Mouse (Mus musculus): ENCODE results near the gene Gm20479. TPM values are rescaled to one million over a fixed set of nuclear protein-coding genes. Genes with fewer than 3 reads are reported as not detected.
A peak's percentile ranks its signal among the peaks of the same experiment; 100 is the strongest.

Gm20479 gene
- polyA plus RNA-seq, 1 experiment, result 0.67 TPM

DNA sequence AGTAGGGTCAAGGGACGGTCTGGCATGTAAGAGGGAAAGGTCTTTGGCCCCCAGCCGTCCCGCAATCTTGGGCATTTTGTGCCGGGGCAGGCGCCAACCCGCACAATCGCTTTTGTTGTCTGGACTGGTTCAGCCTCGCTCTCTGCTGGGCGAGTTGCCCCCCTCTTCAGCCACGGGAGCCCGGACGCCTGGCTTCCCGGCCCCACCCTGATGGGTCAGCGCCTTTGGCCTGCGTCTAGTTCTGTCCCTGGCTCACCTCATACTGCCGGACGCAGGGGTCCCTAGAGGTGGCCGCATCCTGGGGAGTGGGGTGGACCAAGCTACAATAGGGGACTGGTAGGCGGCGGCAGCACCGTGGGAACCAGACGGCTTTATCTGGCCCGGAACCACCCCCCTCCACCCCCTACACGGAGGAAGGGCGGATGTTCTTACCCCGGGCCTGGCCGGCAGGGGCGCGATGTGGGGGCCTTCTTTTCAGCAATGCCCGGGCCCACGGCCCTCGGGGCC is 22.8 kb downstream of the Gm20479 start:
- DNase-seq (ENCODE audit: low spot score), result no peak

DNA sequence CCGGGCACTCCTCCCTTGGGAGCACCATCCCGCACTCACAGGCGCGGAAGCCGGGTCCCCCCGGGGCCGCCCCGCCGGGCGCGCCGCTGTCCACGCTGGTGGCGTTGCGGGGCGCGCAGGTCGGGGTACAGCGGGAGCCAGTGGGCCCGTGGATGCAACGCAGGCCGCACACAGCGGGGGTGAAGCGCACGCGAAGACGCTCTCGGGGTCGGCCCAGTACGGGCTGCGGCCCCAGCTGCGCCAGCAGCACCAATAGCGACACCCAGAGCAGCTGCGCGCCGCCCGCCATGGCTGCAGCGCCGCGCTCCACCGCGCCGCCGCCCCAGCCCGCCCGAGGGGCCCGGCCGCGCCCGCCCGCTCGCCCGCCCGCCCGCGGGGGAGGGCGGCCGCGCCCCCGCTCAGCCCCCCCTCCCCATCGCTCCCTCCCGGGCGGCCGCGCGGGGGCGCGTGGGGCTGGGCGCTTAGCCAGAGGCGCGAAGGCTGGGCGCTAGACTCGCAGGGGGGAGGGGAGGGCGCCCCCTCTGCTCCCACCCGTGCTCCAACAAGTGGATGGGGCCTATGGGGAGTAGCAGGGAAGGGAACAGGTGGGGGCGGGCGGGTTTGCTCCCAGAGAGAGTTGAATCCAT is 23.8 kb downstream of the Gm20479 start:
- DNase-seq (ENCODE audit: low spot score), result peak; percentile 45

DNA sequence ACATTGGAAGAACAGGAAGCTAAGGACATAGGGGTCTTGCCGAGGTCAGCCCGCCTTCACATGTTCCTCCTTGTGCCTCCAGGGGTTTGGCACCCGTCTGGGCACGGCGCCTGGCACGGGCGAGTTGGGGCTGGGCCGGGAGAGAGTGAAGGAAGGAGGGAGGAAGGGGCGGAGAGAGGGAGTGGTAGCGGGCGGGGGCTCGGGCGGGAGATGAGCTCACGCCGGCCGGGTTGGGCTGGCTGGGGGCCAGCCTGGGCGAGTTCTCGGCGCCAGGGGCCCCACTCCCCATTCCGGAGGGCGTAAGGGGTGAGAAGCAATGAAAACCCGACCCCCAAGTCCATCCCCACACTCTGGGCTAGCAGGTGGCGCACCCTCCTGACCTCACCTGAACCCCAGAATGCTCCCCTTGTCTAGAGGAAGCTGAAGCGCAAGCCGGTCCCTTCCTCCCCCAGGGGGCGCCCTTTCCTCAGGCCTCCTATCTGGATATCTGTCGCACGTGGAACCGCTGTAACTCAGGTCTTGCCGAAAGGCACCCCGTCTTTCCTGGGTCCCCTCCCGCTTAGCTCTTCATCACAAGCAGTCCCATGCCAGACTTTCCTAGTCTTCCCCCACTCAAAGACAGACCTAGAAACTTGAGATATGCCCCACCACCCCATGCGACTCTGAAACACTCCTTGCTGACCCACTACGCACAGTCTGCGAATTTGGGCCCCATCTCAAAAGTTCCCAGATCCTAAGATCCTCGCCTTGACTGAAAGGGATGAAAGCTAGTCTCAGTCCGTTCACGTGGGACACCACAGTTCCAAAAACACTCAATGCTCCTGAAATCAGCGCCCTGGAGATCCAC is 24.6 kb downstream of the Gm20479 start:
- peak; percentile 93 for DNase-seq (ENCODE audit: low spot score)

DNA sequence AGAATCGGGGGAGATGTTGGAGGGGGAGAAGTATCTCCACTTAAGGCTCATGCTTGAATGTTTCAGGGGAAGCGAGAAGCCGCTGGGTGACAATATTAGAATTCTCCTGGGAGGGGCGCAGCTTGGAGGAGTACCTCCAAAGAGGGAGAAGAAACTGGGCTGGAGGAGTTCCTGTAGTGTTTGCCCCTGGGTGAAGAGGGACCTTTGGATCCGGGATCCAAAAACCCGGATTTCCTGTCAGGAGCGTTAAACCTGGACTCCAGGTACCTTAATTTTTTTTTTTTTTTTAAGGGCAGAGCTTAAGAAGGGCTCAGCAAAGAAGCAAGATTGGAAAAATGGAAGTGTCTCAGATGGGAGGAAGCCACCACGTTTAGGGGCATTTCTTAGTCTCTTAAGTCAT is 25.4 kb downstream of the Gm20479 start:
- DNase-seq (ENCODE audit: low spot score), result no peak

DNA sequence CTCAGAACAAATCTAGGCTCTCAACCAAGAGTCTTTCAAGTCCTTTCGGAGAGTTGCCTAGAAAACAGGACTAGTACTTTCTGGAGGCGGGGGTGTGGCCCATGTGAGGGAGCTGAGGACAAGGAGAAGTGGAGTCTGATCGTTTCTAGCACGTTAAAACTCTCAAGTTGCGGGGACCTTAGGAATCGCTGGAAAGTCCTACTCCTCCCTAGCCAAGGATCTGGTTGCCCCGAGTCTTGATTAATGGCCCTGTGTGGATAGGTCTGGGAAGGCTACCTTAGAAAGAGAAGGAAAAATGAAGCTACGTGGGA is 25.7 kb downstream of the Gm20479 start:
- DNase-seq (ENCODE audit: low spot score), result no peak

DNA sequence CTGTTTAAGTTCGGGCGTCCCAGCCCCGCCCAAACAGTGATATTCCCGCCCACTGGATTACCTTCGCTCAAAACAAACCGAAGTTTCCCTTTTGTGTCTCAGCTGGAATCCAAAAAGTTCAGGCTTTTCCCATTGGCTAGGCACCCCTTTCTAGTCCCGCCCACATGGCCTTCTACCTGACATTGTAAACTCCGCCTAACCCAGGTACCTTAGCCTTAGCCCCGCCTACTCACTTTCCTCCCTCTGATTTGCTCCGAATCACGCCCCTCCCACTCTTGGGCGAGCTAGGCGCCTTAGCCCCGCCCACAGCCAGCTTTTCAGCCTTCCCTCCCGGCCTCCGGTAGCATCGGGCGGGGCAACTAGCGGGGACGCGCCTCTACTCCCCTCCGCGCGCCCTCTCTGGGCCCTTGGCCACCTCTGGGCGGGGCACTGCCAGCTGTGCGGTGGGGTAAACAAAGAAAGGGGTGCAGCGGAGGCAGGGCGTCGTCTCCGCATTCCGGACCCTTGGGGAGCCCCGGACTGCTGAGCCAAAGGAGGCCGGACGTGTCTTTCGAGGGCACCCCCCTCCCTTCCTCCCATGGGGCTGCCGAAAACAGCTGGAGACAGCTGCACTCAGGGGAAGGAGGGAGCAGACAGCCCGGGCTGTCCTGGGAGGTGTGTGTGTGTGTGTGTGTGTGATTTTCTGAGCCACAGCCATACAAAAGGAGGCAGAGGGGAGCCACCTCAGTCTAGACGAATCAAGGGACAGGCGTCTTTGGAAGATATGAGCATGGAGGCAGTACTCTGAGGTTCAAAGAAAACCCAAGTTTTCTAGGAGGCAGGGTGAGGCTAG is 26.3 kb downstream of the Gm20479 start:
- peak; percentile 87 for DNase-seq (ENCODE audit: low spot score)

DNA sequence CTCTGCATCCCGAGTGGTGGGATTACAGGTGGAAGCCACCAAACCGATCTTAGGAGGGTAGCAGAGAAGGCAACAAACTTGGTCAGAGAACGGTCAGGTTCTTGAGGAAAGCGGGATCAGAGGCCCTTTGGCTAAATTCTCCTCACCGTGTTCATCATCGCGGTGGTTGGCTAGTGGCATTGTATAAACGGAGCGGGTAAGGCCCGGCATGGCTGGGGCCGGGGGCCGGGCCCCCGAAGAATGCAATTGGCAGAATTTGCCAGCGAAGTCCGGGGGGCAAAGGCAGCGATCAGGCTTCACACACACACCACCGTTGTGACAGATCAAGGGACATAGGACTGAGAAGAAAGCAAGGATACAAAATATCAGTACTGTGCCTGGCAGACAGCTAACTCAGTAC is 27.2 kb downstream of the Gm20479 start:
- no peak for DNase-seq (ENCODE audit: low spot score)

DNA sequence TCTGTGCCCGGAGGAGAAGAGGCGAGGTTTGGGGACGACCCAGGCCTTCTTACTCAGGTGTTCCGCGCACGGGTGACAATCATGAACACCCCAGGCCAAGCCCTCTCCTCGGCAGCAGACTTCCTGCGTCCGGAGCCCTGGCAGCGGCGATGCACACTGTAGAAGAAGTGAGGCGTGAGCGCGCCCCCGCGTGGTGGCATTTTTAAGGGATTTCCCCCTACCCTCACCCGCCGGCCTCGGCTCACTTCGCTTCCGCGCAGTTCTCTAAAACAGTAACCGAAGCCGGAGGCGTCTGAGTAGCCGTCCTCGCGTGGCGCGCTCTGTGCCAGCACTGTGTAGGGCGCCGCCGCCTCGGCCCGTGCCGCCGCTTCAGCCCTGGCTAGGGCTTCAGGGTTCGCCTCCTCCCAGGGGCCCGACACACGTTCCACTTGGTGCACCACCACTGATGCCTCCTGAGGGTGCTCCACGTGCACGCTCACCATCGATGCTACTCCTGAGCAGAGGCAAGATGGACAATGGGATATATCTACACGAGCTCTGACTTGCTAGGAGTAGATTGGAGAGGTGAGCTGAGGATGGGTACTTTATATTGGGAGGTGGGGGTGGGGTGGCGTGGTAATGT is 27.8 kb downstream of the Gm20479 start:
- peak; percentile 81 for DNase-seq (ENCODE audit: low spot score)

DNA sequence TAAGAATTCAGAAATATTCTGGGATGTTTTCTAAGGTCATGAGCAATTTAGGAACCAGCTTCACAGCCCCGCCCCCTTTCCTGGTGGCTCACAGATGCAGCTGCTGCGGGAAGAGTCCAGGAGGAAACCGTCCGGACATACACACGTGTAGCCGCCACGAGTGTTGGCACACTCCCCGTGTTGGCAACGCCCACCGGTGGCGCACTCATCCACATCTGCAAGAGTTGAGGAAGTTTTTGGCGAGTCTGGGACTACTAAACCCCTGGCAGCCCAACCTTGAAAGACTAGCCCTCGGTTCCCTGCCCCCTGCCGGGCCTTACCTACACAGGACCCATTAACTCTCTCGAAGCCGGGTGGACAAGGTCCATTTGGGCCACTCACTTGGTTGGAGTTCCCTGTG is 28.6 kb downstream of the Gm20479 start:
- no peak for DNase-seq (ENCODE audit: low spot score)

DNA sequence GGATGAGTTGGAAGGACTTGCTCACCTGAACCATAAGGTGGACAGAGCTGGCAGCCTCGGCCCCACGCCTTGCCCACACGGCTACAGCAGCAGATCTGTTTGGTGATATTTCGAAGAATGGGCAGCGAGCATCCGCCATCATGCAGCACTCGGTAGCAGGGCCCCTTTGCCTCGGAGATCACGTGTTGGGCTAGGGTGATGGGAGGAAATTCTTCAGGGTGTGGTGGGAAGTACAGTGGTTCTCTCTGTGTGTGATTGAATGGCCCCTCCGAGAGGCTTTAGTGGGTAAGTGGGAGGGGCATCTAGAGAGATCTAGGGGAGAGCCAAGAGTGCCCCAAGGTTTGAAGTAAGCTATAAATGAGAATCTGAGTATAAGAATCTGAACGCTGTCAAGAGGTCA is 29.1 kb downstream of the Gm20479 start:
- DNase-seq (ENCODE audit: low spot score), result no peak

DNA sequence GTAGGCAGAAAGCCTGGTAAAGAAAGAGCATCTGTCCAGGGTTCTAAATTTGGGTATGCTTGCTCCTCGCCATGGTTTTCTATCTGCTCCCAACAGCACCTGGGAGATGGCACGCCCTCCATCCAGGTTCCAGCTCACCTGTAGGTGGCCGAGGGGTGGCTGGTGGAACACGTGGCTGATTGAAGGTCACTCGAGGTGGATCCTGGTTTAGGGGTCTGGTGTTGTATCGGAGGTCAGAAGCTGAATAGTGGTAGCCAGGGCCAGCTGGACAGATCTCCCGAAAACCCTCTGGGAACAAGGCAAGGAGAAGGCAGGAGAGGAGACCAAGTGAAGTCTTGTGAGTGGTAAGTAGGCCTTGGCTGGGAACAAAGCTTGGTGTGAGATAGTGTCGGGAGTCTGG is 29.7 kb downstream of the Gm20479 start:
- no peak for DNase-seq (ENCODE audit: low spot score)

DNA sequence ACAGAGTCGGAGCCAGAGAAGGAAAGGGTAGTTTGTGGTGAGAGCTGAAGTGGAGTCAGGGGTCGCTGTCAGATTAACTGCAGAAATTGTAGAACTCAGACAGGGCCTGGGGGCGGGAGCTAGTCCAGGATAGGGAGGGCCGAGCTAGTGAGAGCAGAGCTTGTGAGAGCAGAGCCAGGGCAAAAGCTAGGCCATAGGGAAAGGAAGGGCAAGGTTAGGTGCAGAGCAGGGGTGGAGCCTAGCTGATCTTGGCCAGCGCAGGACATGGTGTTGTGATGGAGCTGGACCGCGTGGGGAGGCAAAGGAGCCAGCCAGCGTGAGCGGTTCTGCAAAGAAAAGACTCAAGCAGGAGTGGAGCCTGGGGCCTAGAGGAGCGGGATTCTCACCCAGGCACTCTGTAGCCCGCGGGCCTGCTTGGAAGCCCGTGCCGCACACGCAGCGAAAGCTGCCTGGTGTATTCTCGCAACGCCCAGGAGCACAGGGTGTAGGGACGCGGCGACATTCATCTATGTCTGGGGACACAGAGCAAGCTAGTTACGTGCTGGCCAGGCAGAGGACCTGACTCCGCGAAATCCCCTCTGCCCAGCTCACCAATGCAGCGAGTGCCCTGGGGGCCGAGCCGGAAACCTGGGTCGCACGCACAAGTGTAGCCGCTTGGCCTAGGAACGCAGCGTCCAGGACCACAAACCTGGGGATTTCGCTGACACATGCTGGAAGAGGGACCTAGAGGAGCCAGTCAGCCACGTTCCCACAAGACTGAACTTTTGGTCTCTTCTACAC is 30.9 kb downstream of the Gm20479 start:
- DNase-seq (ENCODE audit: low spot score), result no peak

DNA sequence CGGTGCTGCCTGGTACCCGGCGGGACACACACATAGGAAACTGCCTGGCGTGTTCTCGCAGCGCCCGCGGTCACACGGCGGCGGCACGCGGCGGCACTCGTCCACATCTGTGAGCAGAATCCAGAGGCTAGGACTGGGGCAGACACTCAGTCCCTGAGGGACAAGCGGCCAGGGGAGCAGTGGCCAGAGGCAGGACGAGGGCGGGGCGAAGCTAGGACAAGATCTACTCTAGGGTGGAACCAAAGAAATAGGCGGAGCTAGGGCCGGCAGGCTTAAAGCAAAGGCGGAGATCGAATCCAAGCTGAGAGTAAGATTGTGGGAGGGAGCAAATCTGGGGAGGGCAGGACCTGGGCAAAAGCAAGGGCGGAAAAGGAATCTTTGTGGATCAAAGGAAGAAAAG is 31.5 kb downstream of the Gm20479 start:
- peak; percentile 45 for DNase-seq (ENCODE audit: low spot score)

DNA sequence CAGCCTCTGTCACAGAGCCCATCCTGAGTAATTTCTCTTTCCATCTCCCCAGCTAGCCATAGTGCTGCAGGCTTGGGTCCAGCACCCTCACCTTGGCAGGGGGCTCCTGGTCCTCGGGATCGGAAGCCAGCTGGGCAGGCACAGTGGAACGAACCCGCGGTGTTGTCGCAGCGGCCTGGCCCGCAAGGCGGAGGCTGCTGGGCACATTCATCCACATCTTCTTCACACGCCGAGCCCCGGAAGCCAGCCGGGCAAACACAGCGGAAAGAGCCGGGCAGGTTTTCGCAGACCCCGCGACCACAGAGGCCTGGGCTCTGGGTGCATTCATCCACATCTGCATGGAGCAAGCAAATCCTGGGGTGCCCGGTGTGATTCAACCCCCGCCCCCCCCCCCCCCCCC is 32.3 kb downstream of the Gm20479 start:
- no peak for DNase-seq (ENCODE audit: low spot score)

DNA sequence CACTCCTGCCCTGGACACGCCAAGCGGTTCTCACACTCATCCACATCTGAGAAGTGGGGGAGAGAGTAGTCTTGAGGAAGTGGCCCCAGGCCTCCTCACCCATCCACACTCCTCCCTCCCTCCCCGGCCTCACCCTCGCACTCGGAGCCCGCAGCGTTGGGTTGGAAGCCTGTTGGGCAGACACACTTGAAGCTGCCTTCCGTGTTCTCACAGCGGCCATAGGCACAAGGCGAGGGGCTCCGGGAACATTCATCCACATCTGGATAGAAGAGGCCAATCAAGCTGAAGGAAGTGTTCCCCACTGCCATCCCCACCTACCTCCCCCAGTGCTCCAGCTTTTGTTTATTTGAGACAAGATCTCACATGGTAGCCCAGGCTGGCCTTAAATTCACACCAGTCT is 33.1 kb downstream of the Gm20479 start:
- DNase-seq (ENCODE audit: low spot score), result no peak

DNA sequence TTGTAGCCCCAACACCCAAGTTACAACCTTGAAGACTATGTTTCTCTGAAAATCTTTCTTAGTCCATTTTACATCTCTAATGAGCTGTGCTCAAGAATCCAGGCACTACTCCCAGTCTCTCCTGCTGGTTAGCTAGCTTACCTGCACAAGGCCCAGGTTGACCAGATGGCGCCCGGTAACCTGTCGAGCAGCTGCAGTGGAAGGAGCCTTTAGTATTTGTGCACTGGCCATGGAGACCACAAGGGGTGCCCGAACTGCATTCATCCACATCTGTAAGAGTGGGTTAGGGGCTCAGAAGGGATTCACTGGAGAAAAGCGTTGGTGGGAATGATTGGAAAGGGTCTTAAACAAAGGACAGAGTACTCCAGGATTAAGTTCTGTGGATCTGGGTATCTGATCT is 34.2 kb downstream of the Gm20479 start:
- no peak for DNase-seq (ENCODE audit: low spot score)

DNA sequence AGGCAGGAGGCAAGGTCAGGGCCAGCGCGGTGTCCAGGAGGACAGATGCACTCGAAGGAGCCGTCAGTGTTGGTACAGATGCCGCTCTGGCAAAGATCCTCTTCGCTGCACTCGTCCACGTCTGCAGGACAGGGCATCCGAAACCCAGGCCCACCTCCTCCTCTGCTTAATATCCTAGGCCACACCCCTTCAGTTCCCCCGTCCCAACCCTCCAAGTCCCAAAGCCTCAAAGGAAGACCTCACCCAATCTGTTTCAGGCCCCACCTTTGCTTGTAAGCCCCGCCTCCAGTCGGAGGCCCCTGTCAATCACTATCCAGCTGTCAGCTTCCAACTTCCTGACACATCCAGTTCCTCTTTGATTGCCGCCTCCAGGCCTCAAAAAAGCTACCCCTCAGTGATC is 34.9 kb downstream of the Gm20479 start:
- no peak for DNase-seq (ENCODE audit: low spot score)

DNA sequence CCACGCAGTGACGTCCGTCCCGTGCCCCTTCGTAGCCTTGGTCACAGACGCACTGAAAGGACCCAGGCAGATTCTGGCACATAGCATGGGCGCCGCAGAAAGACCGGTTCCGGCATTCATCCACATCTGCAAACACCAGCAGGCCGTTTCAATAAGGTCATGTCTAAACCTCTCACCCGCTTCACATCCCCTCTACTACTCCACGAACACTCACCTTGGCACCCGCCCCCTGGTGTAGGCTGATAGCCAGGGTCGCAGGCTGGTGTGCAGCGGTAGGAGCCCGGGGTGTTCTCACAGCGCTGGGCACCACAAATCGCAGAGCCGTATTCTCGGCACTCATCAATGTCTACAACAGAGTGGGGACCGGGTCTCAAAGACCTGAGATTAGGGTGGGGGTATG is 37.8 kb downstream of the Gm20479 start:
- DNase-seq (ENCODE audit: low spot score), result no peak

DNA sequence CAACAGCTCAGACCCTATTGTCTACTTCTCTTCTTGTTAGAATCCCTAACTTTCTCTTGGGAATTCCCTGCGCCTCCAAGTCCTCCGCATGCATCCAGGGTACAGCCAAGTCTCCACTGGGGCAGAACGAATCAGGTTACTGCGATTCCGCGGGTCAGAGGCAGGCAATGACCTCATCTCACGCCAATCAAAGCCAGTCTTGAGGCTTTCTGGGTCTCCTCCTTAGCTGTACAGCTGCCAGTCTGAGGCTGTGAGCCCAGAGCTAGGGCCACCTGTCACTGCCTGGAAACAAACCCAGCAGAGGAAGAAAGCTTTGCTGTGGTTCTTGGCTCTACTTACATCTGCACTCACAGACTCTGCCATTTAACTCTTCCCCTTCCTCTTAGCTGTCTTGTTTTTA is 41.3 kb downstream of the Gm20479 start:
- no peak for DNase-seq (ENCODE audit: low spot score)

DNA sequence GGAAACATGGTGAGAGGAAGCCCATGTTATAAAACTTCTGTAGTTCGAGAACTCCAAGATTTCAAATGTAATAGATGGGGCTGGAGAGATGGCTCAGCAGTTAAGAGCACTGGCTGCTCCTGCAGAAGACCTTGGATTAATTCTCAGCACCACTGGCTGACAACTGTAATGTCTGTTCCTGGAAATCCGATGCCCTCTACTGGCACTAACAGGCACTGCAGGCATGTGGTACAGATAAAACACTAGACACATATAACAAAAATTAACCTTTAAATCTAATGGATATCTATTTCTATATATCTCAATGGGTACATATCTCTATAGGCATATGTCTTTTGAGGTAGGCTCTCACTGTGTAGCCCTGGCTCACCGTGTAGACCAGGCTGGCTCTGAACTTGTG is 42.8 kb downstream of the Gm20479 start:
- DNase-seq (ENCODE audit: low spot score), result no peak

DNA sequence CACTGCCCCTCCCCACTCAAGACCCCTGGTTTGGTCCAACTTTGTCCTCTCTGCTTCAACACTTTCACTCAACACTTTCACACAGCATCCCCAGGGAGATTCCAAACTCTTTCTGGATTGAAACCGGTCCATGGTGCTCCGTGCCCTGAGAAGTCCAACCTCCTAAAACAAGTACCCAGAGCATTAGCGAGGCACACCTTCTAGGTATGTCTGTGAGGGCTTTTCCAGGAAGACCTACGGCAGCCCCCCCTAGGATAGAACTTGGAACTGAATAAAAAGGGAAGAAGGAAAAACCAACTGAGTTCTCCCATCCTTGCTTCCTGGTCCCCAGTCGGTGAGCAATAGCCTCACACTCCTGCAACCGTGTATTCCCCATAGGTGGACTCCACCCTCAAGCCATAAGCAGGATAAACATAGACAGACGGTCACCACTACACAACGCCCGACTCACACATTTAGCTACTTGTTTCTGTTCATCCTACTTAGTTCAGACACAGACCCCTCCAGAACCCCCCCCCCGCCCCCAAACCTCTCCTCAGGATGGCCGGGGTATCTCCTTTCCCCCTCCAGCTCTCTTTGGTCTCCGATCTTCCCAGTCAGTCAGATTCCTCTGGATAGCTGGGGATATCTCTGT is 45.5 kb downstream of the Gm20479 start:
- no peak for DNase-seq (ENCODE audit: low spot score)

Data from urinary bladder, adult 2 months (tissue).